Mouse (Mus musculus) liver, embryonic 11.5 days (tissue): ENCODE data around the gene Cdx2. TPM values are rescaled to one million over a fixed set of nuclear protein-coding genes. Genes with fewer than 3 reads are reported as not detected.

Experiments
- ATAC-seq: fragments of 200-750 bp; cut with Nextera tagmentation; replicated peaks from 2 replicates; pipeline ENCODE4 v1.8.0; 2017; ENCODE audit warnings: moderate number of reproducible peaks, mild to moderate bottlenecking, moderate TSS enrichment, moderate library complexity; ENCODE audit not compliant: low FRiP score
- DNase-seq: peaks from one replicate; pipeline ENCODE4 v3.0.0-alpha.2; 2017; ENCODE audit warnings: low spot score
- H3K27ac ChIP-seq: fragments of 300-500 bp; sonication (generic); 2 replicates; pipeline ENCODE4 v1.5.1; 2014; ENCODE audit warnings: mild to moderate bottlenecking, low read depth, low read length, control low read depth
- H3K27me3 ChIP-seq: fragments of 300-500 bp; sonication (generic); replicated peaks from 2 replicates; pipeline ENCODE4 v1.6.1; 2014; ENCODE audit warnings: low read length, mixed read lengths; ENCODE audit not compliant: control insufficient read depth, insufficient read depth
- H3K36me3 ChIP-seq: fragments of 300-500 bp; sonication (generic); 2 replicates; pipeline ENCODE4 v1.6.1; 2014; ENCODE audit warnings: mild to moderate bottlenecking, low read length, moderate library complexity, mixed read lengths; ENCODE audit not compliant: control insufficient read depth, insufficient read depth
- H3K4me1 ChIP-seq: fragments of 300-500 bp; sonication (generic); replicated peaks from 2 replicates; pipeline ENCODE4 v1.6.1; 2014; ENCODE audit warnings: low read length, mixed read lengths; ENCODE audit not compliant: control insufficient read depth, insufficient read depth
- H3K4me2 ChIP-seq: fragments of 300-500 bp; sonication (generic); 2 replicates; pipeline ENCODE4 v1.6.1; 2014; ENCODE audit warnings: mild to moderate bottlenecking, control low read depth, moderate library complexity
- H3K4me3 ChIP-seq: fragments of 300-500 bp; sonication (generic); 2 replicates; pipeline ENCODE4 v1.5.1; 2014; ENCODE audit warnings: low read depth, low read length, control low read depth
- H3K9ac ChIP-seq: fragments of 300-500 bp; sonication (generic); 2 replicates; pipeline ENCODE4 v1.6.1; 2014; ENCODE audit warnings: low read depth, low read length, control low read depth
- H3K9me3 ChIP-seq: fragments of 300-500 bp; sonication (generic); 2 replicates; pipeline ENCODE4 v1.6.1; 2016; ENCODE audit warnings: low read length, inconsistent platforms, mixed read lengths; ENCODE audit not compliant: control insufficient read depth
- WGBS: fragments of 180-500 bp; shearing (Covaris S2); extraction: QIAGEN DNeasy Blood & Tissue Kit; methylation state at CpG from one replicate; pipeline ENCODE4 v1.1.7; 2014; 5-methylcytosine and 5-hydroxymethylcytosine counted together
- polyA plus RNA-seq: library from polyadenylated mRNA; unstranded; fragments of >200 nt; fragmentation: Nextera tagmentation; extraction: Ambion mirVana; gene quantifications from 2 replicates; pipeline ENCODE4 v1.2.1, GENCODE M21; 2014

Gene Cdx2
- polyA plus RNA-seq, 1 experiment from 2014 or later, result 0.14 TPM

GRCm38 (mm10) chr5:147342901-147343300, 35.8 kb upstream of the Cdx2 start:
- DNase-seq (no peak), ATAC-seq (no peak)
- Histone ChIP-seq H3K36me3 (no peaks in the 10 kb centered on the region), H3K27me3 (no peaks in the 10 kb centered on the region), H3K27ac (no peak overlapping the region), H3K9me3 (no peaks in the 10 kb centered on the region), H3K9ac (no peak overlapping the region), H3K4me2 (no peak overlapping the region), H3K4me1 (no peaks in the 10 kb centered on the region), H3K4me3 (no peak overlapping the region)
- 85% methylated on average over 6 of the region's 6 CpGs for WGBS

DNA sequence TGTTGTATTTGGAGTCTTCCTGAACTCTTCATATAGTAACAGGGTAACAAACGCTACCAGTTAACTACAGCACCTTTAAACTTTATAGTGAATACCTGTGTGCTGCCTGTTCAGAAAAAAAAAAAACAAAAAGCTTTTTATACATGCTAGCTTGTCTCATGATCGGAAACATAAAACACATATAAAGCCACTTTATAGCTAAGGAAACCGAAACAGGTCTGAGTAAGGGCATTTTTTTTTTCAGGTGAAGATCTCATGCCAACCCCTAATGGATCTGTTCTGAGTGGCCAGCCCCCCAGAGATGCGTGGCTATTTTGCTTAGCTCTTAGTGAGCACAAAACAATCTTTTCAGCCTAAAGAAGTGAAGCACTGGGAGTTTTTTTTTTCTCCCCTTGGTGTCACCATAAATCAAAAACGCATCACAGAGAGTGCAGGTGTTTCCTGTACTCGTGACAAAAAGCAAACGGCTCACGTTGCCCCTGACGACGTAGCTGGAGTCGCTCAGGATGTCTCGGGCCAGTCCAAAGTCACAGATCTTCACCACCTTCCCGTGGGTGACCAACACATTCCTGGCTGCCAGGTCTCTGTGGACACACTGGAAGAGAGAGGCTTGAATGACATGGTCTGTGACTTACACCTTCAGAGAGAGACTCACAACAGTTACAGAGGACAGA, 33.8 kb upstream of the Cdx2 start:
- Histone ChIP-seq H3K9ac (no peak overlapping the region), H3K36me3 (no peaks in the 10 kb centered on the region), H3K27ac (no peak overlapping the region), H3K4me2 (no peak overlapping the region), H3K4me1 (no peaks in the 10 kb centered on the region), H3K9me3 (no peaks in the 10 kb centered on the region), H3K4me3 (no peak overlapping the region), H3K27me3 (no peaks in the 10 kb centered on the region)
- WGBS, result 50% methylated on average over 13 of the region's 13 CpGs
- no peak for DNase-seq
- no peak for ATAC-seq

GRCm38 (mm10) chr5:147339560-147339959, 32.5 kb upstream of the Cdx2 start:
- no peak overlapping the region for H3K4me3 ChIP-seq
- H3K36me3 ChIP-seq, result no peaks in the 10 kb centered on the region
- H3K27ac ChIP-seq, result no peak overlapping the region
- H3K4me1 ChIP-seq, result no peaks in the 10 kb centered on the region
- no peak overlapping the region for H3K9ac ChIP-seq
- no peaks in the 10 kb centered on the region for H3K27me3 ChIP-seq
- WGBS, result 60% methylated on average over 11 of the region's 11 CpGs
- no peak overlapping the region for H3K4me2 ChIP-seq
- ATAC-seq, result no peak
- H3K9me3 ChIP-seq, result no peaks in the 10 kb centered on the region
- DNase-seq, result no peak

DNA sequence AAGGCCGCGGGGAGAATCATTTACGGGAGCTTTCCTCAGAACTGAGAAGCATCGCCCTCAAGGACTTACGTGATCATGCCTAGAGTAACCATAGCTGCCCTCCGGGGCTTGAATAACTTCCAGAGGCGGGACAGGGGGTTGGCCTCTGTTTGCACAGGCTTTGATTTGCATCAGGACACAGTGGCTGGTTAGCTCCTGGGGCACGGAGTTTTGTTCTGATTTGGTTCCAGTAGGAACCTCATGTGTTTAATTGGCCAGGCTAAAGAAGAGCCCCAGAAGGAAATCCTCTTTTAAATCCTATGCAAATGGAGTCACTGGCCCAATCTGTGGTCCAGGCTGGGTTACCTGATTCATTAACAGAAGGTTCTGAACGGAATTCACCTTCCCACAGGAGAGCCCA, 31.9 kb upstream of the Cdx2 start:
- WGBS, result 70% methylated on average over 9 of the region's 9 CpGs
- no peak for ATAC-seq

DNA sequence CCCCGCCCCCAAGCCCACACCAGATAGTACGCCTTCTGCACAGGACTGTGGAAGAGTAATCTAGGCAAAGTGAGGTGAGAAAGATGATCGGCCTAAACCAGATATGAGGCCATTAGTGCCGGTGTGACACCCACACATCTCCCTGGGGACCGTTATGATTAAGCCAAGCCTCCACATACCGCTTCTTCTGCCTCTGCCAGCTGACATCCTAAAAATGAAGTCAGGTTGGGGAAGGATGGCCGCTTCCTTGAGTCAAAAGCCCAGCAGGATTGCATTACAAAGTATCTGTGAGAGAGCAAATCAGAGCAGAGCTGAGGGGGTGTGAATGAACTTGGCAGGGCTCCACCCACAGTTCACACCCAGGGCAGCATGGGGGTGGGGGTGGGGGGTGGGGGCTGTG, 25.6 kb upstream of the Cdx2 start:
- no peaks in the 10 kb centered on the region for H3K27me3 ChIP-seq
- H3K9ac ChIP-seq, result no peak overlapping the region
- H3K4me1 ChIP-seq, result no peaks in the 10 kb centered on the region
- WGBS, result 32% methylated on average over 7 of the region's 7 CpGs
- DNase-seq (no peak), ATAC-seq (no peak)
- H3K36me3 ChIP-seq, result no peaks in the 10 kb centered on the region
- H3K4me2 ChIP-seq, result no peak overlapping the region
- H3K27ac ChIP-seq, result no peak overlapping the region
- no peak overlapping the region for H3K4me3 ChIP-seq
- no peaks in the 10 kb centered on the region for H3K9me3 ChIP-seq

More for the DNA sequence above, 31.9 kb upstream of the Cdx2 start:
- H3K4me1 ChIP-seq, result no peaks in the 10 kb centered on the region
- H3K9me3 ChIP-seq, result no peaks in the 10 kb centered on the region
- no peaks in the 10 kb centered on the region for H3K36me3 ChIP-seq
- H3K4me3 ChIP-seq, result no peak overlapping the region
- H3K27me3 ChIP-seq, result no peaks in the 10 kb centered on the region
- no peak overlapping the region for H3K4me2 ChIP-seq
- DNase-seq, result no peak
- no peak overlapping the region for H3K9ac ChIP-seq
- no peak overlapping the region for H3K27ac ChIP-seq

DNA sequence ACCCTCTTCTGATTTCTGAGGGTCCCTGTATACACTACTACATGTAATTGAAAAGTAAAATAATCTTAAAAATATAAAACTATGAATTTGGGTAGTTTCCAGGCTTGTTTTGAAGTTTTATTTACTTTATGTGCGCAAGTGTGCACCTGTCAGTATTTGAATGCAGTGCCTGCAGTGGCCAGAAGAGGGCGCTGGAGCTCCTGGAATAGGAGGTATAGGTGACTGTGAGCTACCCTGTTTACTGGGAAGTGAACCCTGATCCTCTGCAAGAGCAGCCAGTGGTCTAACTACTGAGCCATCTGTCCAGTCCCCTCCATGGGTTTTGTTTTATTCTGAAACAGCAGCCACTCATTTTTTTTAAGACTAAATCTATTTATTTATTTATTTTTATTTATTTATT, 24.5 kb upstream of the Cdx2 start:
- Histone ChIP-seq H3K36me3 (no peaks in the 10 kb centered on the region), H3K4me1 (no peaks in the 10 kb centered on the region), H3K4me2 (no peak overlapping the region), H3K4me3 (no peak overlapping the region), H3K27me3 (no peaks in the 10 kb centered on the region), H3K27ac (no peak overlapping the region), H3K9me3 (no peaks in the 10 kb centered on the region), H3K9ac (no peak overlapping the region)
- DNase-seq (no peak), ATAC-seq (peak; percentile 54; the same call in 1 of the 2 replicates)
- WGBS, result 39% methylated on average over 2 of the region's 2 CpGs

DNA sequence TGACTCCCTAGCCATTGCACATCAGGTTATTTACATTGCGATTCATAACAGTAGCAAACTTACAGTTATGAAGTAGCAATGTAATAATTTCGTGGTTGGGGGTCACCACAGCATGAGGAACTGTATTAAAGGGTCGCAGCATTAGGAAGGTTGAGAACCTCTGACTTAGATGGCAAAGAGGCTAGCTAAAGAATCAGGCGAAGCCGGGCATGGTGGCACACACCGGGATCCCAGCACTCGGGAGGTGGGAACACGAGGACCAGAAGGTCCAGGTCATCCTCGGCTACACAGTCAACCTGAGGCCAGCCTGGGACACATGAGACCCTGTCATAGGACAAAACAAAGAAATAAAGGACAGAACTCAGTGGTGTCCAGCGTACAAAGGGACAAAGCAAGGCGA, 22.9 kb upstream of the Cdx2 start:
- Histone ChIP-seq H3K36me3 (no peaks in the 10 kb centered on the region), H3K27ac (no peak overlapping the region), H3K4me3 (no peak overlapping the region), H3K27me3 (no peaks in the 10 kb centered on the region), H3K4me1 (no peaks in the 10 kb centered on the region), H3K9me3 (no peaks in the 10 kb centered on the region), H3K9ac (no peak overlapping the region), H3K4me2 (no peak overlapping the region)
- no peak for ATAC-seq
- DNase-seq, result no peak
- 78% methylated on average over 11 of the region's 11 CpGs for WGBS

- 0 out of 2 replicates have a peak, but pooled peaks cover 1% of the 10 kb centered on the region for H3K4me1 ChIP-seq
- H3K27me3 ChIP-seq, result peaks cover 2% of the 10 kb centered on the region
- no peaks in the 10 kb centered on the region for H3K36me3 ChIP-seq
- ATAC-seq, result no peak
- H3K27ac ChIP-seq, result no peak overlapping the region
- H3K4me2 ChIP-seq, result no peak overlapping the region
- DNase-seq, result no peak
- 83% methylated on average over 5 of the region's 5 CpGs for WGBS
- H3K4me3 ChIP-seq, result no peak overlapping the region
- no peak overlapping the region for H3K9ac ChIP-seq
- H3K9me3 ChIP-seq, result no peaks in the 10 kb centered on the region
Observed at GRCm38 (mm10) chr5:147327636-147328035, 20.6 kb upstream of the Cdx2 start.

- no peaks in the 10 kb centered on the region for H3K36me3 ChIP-seq
- H3K9me3 ChIP-seq, result no peaks in the 10 kb centered on the region
- H3K4me2 ChIP-seq, result no peak overlapping the region
- H3K4me3 ChIP-seq, result no peak overlapping the region
- no peak overlapping the region for H3K9ac ChIP-seq
- H3K27me3 ChIP-seq, result peaks cover 16% of the 10 kb centered on the region
- WGBS, result 71% methylated on average over 11 of the region's 11 CpGs
- 0 out of 2 replicates have a peak, but pooled peaks cover 2% of the 10 kb centered on the region for H3K4me1 ChIP-seq
- H3K27ac ChIP-seq, result no peak overlapping the region
- ATAC-seq (no peak), DNase-seq (no peak)
Observed at GRCm38 (mm10) chr5:147325931-147326330, 18.9 kb upstream of the Cdx2 start.
